Mouse (Mus musculus) retina, postnatal 1 day (tissue): Measurements from ENCODE around the gene Olfr976.
"Not testable (repeated sequence)": the region's sequence is repeated elsewhere in the genome, so short reads cannot be mapped to it uniquely, and the experiment has no call there.

Experiments
- DNase-seq: peaks from one replicate; pipeline ENCODE4 v3.0.0-alpha.2; 2012

The Olfr976 gene

GRCm38 (mm10) chr9:39961033-39961432 is at the start of gene Olfr976:
Olfr976 (minus strand) TSS chr9:39961133.
- DNase-seq = not testable (repeated sequence)

GRCm38 (mm10) chr9:40009482-40009881 is 48.5 kb upstream of the Olfr976 start, which contains the start of gene Olfr980:
Olfr980 (minus strand) TSS chr9:40009582.
- DNase-seq = no peak

- DNase-seq = no peak
Measured at GRCm38 (mm10) chr9:40003365-40003764, 42.4 kb upstream of the Olfr976 start, which contains the start of gene Olfr979. Olfr979 (minus strand) TSS chr9:40003465.

GRCm38 (mm10) chr9:39991813-39992212 is 30.9 kb upstream of the Olfr976 start, which contains the start of gene Olfr978:
Olfr978 (plus strand) TSS chr9:39992113.
- no peak for DNase-seq

- not testable (repeated sequence) for DNase-seq
Measured at GRCm38 (mm10) chr9:39976581-39977145, 15.7 kb upstream of the Olfr976 start.

- no peak for DNase-seq
Measured at GRCm38 (mm10) chr9:39951946-39952345, 9.0 kb downstream of the Olfr976 start, which contains the start of gene Olfr975. Olfr975 (minus strand) TSS chr9:39952046.

GRCm38 (mm10) chr9:39937201-39937600 is 23.7 kb downstream of the Olfr976 start, which contains the start of gene Olfr974:
Olfr974 (plus strand) TSS chr9:39937501.
- no peak for DNase-seq

GRCm38 (mm10) chr9:39928837-39929236 is 32.1 kb downstream of the Olfr976 start:
- not testable (repeated sequence) for DNase-seq

GRCm38 (mm10) chr9:39927975-39928836 is 32.7 kb downstream of the Olfr976 start:
- DNase-seq = not testable (repeated sequence)

GRCm38 (mm10) chr9:39909939-39910338 is 51.0 kb downstream of the Olfr976 start:
- DNase-seq = no peak

GRCm38 (mm10) chr9:39907036-39907435 is 53.9 kb downstream of the Olfr976 start, which contains the start of gene Olfr229:
Olfr229 (plus strand) TSS chr9:39907336.
- DNase-seq = no peak

- no peak for DNase-seq
Measured at GRCm38 (mm10) chr9:39905106-39905505, 55.8 kb downstream of the Olfr976 start.
